ENCODE assay signal across 8 mouse cellular contexts in genomic region chr3:152211731-152212279, GRCm38 (mm10). TPM values are rescaled to one million over a fixed set of nuclear protein-coding genes. Genes with fewer than 3 reads are reported as not detected.
DNase-seq lines count a peak whose midpoint lies in the region; ATAC-seq lines count a peak whose summit lies in the region.

No protein-coding gene starts in this region.

- H3K27me3 ChIP-seq in kidney, embryonic 14.5 days (ENCODE audit: control insufficient read depth, insufficient read depth, low read length): no peaks in the 10 kb centered on the region
- no peaks in the 10 kb centered on the region for H3K27me3 ChIP-seq in heart, embryonic 15.5 days
- H3K27me3 ChIP-seq in liver, embryonic 16.5 days (ENCODE audit: control insufficient read depth, insufficient read depth, low read depth, low read length): no peaks in the 10 kb centered on the region

- peak overlapping the region; percentile 99 for H3K4me3 ChIP-seq in kidney, embryonic 14.5 days (ENCODE audit: low read length)
- peak overlapping the region; percentile 88 for H3K4me3 ChIP-seq in heart, embryonic 15.5 days
- H3K4me3 ChIP-seq in liver, embryonic 16.5 days (ENCODE audit: low read depth, low read length): peak overlapping the region; percentile 99

- H3K4me1 ChIP-seq in kidney, embryonic 14.5 days (ENCODE audit: control insufficient read depth, insufficient read depth, low read length): peaks cover 18% of the 10 kb centered on the region
- H3K4me1 ChIP-seq in heart, embryonic 15.5 days (replicated peaks): peaks cover 27% of the 10 kb centered on the region
- peaks cover 28% of the 10 kb centered on the region for H3K4me1 ChIP-seq in liver, embryonic 16.5 days (ENCODE audit: control insufficient read depth, low read depth, low read length)

- DNase-seq in kidney, adult 11 months: no peak
- DNase-seq in MEL-GATA-1-ER (ENCODE audit: extremely low read depth, low read depth): peak; percentile 26
- DNase-seq in thymus, postnatal 10 days (ENCODE audit: low spot score in 2 of 2): peak; percentile 41 to 46
- no peak for DNase-seq in gastrocnemius, postnatal 14 days
- no peak for DNase-seq in urinary bladder, adult 18-20 months (ENCODE audit: low spot score in 2 of 2)

- no peak overlapping the region for H3K27ac ChIP-seq in kidney, embryonic 14.5 days (ENCODE audit: low read depth, low read length)
- H3K27ac ChIP-seq in heart, embryonic 15.5 days: peak overlapping the region; percentile 100
- H3K27ac ChIP-seq in liver, embryonic 16.5 days (ENCODE audit: low read length): peak overlapping the region; percentile 98

- H3K9me3 ChIP-seq in kidney, embryonic 14.5 days (ENCODE audit: control insufficient read depth, low read length): no peaks in the 10 kb centered on the region
- no peaks in the 10 kb centered on the region for H3K9me3 ChIP-seq in heart, embryonic 15.5 days (replicated peaks)
- H3K9me3 ChIP-seq in liver, embryonic 16.5 days (replicated peaks; ENCODE audit: control insufficient read depth, low read length): no peaks in the 10 kb centered on the region

- peaks cover 19% of the 10 kb centered on the region for H3K36me3 ChIP-seq in kidney, embryonic 14.5 days (ENCODE audit: control insufficient read depth, insufficient read depth, low read length)
- peaks cover 13% of the 10 kb centered on the region for H3K36me3 ChIP-seq in heart, embryonic 15.5 days
- H3K36me3 ChIP-seq in liver, embryonic 16.5 days (ENCODE audit: control insufficient read depth, insufficient read depth): peaks cover 10% of the 10 kb centered on the region

- no peak for ATAC-seq in kidney, embryonic 14.5 days (ENCODE audit: low FRiP score, low TSS enrichment)
- ATAC-seq in heart, embryonic 15.5 days (replicated peaks; ENCODE audit: insufficient number of reproducible peaks, insufficient read depth, low FRiP score, low read depth): no peak
- no peak for ATAC-seq in liver, embryonic 16.5 days (ENCODE audit: low read depth)

- intact Hi-C loops in gastrocnemius, postnatal 14 days (cut with DNase I; ENCODE audit: low total_unique reads): no loop called here

- WGBS in kidney, embryonic 14.5 days: 22% methylated on average over 7 of the region's 7 CpGs
- 3% methylated on average over 7 of the region's 7 CpGs for WGBS in heart, embryonic 15.5 days
- WGBS in liver, embryonic 16.5 days (ENCODE audit: insufficient replicate concordance): 1% methylated on average over 7 of the region's 7 CpGs

- H3K4me2 ChIP-seq in kidney, embryonic 14.5 days (replicated peaks; ENCODE audit: low read depth, low read length): peak overlapping the region; percentile 94
- H3K4me2 ChIP-seq in heart, embryonic 15.5 days: peak overlapping the region; percentile 77
- H3K4me2 ChIP-seq in liver, embryonic 16.5 days (ENCODE audit: low read depth, low read length): peak overlapping the region; percentile 88

- peak overlapping the region; percentile 100 for H3K9ac ChIP-seq in kidney, embryonic 14.5 days (ENCODE audit: low read depth, low read length)
- H3K9ac ChIP-seq in heart, embryonic 15.5 days: peak overlapping the region; percentile 100
- H3K9ac ChIP-seq in liver, embryonic 16.5 days (ENCODE audit: low read depth, low read length): peak overlapping the region; percentile 99

RNA-seq across cellular contexts. Expression of gene Fubp1, which starts 1.6 kb away (rescaled TPM):
- polyA plus RNA-seq in kidney, embryonic 14.5 days (2014; fragmentation: Nextera tagmentation; extraction: Ambion mirVana): 283 and 332 TPM in 2 replicates
- 106 and 115 TPM in 2 replicates for polyA plus RNA-seq in heart, embryonic 15.5 days (2015; fragmentation: Nextera tagmentation; extraction: Ambion mirVana)
- 53.0 and 58.0 TPM in 2 replicates for polyA plus RNA-seq in liver, embryonic 16.5 days (2015; fragmentation: Nextera tagmentation; extraction: Ambion mirVana)
- total RNA-seq in gastrocnemius, postnatal 14 days (2021): 10 to 100 TPM; 31.5 to 35.2 TPM

RNA-seq across cellular contexts. Expression of gene Dnajb4, which starts 1.7 kb away (rescaled TPM):
- 23.9 and 26.2 TPM in 2 replicates for polyA plus RNA-seq in kidney, embryonic 14.5 days (2014; fragmentation: Nextera tagmentation; extraction: Ambion mirVana)
- polyA plus RNA-seq in heart, embryonic 15.5 days (2015; fragmentation: Nextera tagmentation; extraction: Ambion mirVana): 44.4 and 50.3 TPM in 2 replicates
- 37.1 and 39.3 TPM in 2 replicates for polyA plus RNA-seq in liver, embryonic 16.5 days (2015; fragmentation: Nextera tagmentation; extraction: Ambion mirVana)
- 10 to 100 TPM; 45.4 to 48.2 TPM for total RNA-seq in gastrocnemius, postnatal 14 days (2021)

RNA-seq across cellular contexts. Expression of gene Gipc2, which starts 45.8 kb away (rescaled TPM):
- polyA plus RNA-seq in kidney, embryonic 14.5 days (2014; fragmentation: Nextera tagmentation; extraction: Ambion mirVana): 16.0 and 22.2 TPM in 2 replicates
- polyA plus RNA-seq in heart, embryonic 15.5 days (2015; fragmentation: Nextera tagmentation; extraction: Ambion mirVana): 4.6 and 5.0 TPM in 2 replicates
- 17.8 and 19.7 TPM in 2 replicates for polyA plus RNA-seq in liver, embryonic 16.5 days (2015; fragmentation: Nextera tagmentation; extraction: Ambion mirVana)
- 1 to 10 TPM in 1 of 2 experiments, under 1 TPM in 1; 0.82 to 1.1 TPM for total RNA-seq in gastrocnemius, postnatal 14 days (2021)

RNA-seq across cellular contexts. Expression of gene Nexn, which starts 54.3 kb away (rescaled TPM):
- 5.1 and 6.3 TPM in 2 replicates for polyA plus RNA-seq in kidney, embryonic 14.5 days (2014; fragmentation: Nextera tagmentation; extraction: Ambion mirVana)
- 196 and 326 TPM in 2 replicates for polyA plus RNA-seq in heart, embryonic 15.5 days (2015; fragmentation: Nextera tagmentation; extraction: Ambion mirVana)
- 1.3 and 1.9 TPM in 2 replicates for polyA plus RNA-seq in liver, embryonic 16.5 days (2015; fragmentation: Nextera tagmentation; extraction: Ambion mirVana)
- 100 to 1,000 TPM; 323 to 367 TPM for total RNA-seq in gastrocnemius, postnatal 14 days (2021)

Comparison
In these comparisons a context has a peak if more than half of its experiments do, and no peak if none do; other contexts are left out.
1. DNase-seq: peak in MEL-GATA-1-ER (single experiment) and thymus, postnatal 10 days (2 of 2); none in kidney, adult 11 months (single experiment), gastrocnemius, postnatal 14 days (single experiment) and urinary bladder, adult 18-20 months (0 of 2).
2. Peak in every context shown above with its lines, with median percentiles within 50 percentile points of each other: H3K4me2 ChIP-seq, H3K4me3 ChIP-seq and H3K9ac ChIP-seq.